Mouse (Mus musculus): ENCODE measurements around the gene Slc39a11.
"Not testable (repeated sequence)": the region's sequence is repeated elsewhere in the genome, so short reads cannot be mapped to it uniquely, and the experiment has no call there.

Slc39a11 gene

GRCm38 (mm10) chr11:113595144-113595543, 54.7 kb downstream of the Slc39a11 start:
- no peak for DNase-seq (ENCODE audit: low read depth)

- no peak for DNase-seq (ENCODE audit: low read depth)
Observed at GRCm38 (mm10) chr11:113588936-113589335, 60.9 kb downstream of the Slc39a11 start.

- DNase-seq (ENCODE audit: low read depth): no peak
Observed at GRCm38 (mm10) chr11:113586423-113586822, 63.5 kb downstream of the Slc39a11 start.

- DNase-seq (ENCODE audit: low read depth): no peak
Observed at GRCm38 (mm10) chr11:113583879-113584661, 65.8 kb downstream of the Slc39a11 start.

DNA sequence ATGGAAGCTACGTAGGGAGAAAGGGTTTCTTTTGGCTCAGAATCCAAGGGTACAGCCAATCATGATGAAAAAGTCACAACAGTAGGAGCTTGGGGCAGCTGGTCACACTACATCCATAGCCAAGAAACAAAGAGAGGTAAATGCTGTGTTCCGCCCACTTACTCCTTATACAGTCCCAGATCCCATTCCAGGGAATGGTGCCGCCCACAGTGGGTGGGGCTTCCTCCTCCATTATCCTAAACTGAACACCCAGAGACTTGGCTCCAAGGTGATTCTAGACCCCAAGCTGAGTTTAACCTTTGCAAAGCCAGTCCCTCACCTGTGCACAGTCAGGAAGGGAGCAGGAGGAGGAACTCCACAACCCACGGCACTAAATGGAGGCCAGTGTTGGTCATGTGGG, 72.7 kb downstream of the Slc39a11 start:
- DNase-seq (ENCODE audit: low read depth): no peak

GRCm38 (mm10) chr11:113572641-113573040, 77.2 kb downstream of the Slc39a11 start:
- no peak for DNase-seq (ENCODE audit: low read depth)

GRCm38 (mm10) chr11:113571616-113572015, 78.3 kb downstream of the Slc39a11 start:
- DNase-seq (ENCODE audit: low read depth): no peak

GRCm38 (mm10) chr11:113568999-113569398, 80.9 kb downstream of the Slc39a11 start:
- no peak for DNase-seq (ENCODE audit: low read depth)

DNA sequence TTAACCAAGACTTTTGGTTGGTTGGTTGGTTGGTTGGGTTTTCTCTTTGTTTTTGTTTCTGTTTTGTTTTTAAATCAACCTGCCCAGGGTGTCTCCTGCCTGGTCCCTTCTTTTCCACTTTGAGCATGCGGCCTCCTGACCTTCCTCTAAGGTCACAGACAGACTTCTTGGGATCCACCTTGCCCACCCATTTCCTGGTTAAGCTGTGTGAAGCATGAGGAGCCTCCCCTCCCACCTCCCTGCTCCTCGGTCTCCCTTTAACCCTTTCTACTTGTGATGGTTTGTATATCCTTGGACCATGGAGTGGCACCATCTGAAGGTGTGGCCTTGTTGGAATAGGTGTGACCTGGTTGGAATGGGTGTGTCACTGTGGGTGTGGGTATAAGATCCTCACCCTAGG, 82.0 kb downstream of the Slc39a11 start:
- DNase-seq (ENCODE audit: low read depth): not testable (repeated sequence)

DNA sequence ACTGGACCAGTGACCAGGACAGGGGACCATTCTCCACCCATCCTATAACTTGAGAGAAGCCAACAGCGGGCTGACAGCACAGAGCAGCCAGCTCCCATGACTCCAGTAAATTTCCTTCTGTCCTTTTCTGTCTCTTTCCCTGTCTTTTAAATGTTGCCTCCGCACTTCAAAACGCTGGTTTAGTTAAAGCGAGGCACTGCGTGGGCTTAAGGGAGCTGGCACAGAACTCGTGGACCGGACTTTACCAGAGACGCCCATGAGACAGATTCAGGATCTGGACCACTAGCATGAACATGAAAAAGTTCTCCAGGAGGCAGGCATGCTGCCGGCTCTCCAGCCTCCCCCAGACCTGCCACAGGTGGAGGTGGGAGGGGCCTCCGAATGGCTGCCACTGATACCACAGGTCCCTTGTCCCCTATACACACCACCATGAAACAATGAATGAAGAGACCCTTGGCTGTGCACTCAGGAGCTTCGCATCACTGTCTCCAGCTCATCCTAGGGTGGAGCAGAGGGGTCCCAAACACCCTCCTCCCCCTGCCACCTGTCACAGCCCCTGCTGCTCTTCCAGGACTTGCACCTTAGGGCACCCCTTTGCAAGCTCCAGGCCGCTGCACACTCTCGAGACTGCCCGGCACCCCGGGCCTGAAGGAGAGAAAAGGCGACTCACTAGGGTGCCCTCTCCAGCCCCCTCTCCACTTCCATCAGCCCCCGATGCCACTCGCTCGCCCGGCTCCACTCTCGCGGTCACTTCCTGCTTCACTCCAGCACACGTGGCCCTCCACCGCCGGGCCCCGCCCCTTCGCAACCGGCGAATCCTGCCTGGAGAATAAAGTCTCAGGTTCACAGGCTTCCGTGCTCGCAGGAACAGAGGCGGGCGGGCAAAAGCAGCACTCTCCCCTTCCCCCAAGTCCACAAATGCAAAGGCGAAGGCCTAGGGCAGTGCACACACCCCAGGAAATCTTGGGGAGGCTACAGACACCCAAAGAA, 84.6 kb downstream of the Slc39a11 start:
- DNase-seq (ENCODE audit: low read depth): peak; percentile 36

- no peak for DNase-seq (ENCODE audit: low read depth)
Observed at GRCm38 (mm10) chr11:113562326-113562725, 87.6 kb downstream of the Slc39a11 start.

GRCm38 (mm10) chr11:113560150-113560549, 89.7 kb downstream of the Slc39a11 start:
- DNase-seq (ENCODE audit: low read depth): no peak

- DNase-seq (ENCODE audit: low read depth): no peak
Observed at GRCm38 (mm10) chr11:113558505-113558904, 91.4 kb downstream of the Slc39a11 start.

DNA sequence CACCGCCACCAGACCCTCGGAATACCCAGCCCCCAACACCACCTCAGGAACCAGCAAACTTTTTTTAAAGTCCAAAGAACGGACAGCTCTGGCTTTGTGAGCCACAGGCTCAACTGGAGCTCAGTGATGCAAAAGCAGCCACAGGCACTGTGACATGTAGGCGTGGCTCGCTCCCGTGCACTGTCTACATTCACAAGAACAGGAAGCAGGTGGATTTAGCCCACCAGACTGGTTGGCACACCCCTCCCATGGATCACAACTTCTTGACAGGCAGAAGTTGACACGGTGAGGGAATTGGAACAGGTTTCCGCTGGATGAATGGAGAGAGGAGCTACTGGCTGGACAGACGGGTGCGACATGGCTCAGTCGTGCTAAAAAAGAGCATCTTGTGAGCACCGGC, 93.7 kb downstream of the Slc39a11 start:
- DNase-seq (ENCODE audit: low read depth): no peak

DNA sequence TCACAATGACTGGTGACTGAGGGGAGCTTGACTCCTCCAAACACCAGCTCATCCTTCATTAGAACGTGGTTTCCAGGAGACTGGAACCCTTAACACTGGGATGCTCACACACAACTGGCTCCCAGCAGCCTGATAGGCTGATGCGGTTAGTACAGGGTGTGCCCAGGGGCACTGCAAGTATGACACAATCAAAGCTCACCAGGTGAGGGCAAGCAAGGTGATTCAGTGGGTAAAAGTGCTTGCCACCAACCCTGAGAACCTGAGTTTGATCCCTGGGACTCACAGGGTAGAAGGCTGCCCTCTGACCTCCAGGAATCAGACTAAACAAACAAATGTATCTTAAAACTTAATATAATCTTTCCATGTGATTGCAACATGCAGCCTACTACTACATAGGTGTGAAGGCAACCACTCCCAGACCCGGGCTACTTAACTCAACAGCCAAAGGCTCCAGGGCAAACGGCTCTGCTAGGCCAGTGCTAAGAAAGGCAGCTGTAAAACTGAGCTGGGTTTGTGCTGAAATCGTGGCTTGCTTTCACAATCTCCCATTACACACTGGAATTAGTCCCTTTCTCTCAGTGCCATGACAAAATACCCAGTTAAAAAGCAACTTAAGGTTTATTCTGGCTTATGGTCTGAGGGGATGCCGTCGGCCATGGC, 95.0 kb downstream of the Slc39a11 start:
- no peak for DNase-seq (ENCODE audit: low read depth)

DNA sequence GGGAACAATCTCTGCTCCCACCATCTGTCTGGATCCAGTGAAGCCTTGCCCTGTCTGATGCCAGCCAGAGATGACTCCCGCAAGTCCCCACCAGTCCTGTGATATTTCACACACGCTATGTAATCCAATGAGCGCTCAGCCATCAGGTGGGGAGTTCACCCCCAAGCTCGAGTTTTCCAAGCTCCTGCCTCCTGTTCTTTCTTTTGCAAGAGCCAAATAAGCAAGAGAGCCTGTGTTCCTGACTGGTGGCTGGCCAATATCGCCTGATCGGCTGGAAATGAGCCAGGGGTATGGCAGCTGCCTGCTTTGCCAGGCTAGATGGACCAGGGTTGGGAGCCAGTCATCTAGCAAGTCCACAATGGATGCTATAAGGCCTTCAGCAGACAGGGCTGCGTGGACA, 95.7 kb downstream of the Slc39a11 start:
- no peak for DNase-seq (ENCODE audit: low read depth)

DNA sequence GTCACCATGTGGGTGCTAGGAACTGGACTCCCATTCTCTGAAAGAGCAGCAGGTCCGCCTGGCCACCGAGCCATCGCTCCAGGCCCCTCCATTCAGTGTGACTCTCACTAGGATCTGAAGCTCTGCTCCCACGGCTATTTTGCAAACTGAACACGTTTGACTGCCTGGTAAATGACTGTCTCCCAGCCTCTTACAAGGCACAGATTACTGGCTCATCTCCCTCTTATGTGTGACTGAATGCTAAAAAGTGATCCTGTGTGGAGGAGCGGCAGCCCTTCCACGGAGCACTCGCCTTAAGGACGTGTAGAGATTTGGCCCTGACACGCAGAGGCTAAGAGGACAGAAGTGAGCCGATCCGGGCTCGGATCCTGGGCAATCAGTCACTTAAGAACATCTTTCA, 96.3 kb downstream of the Slc39a11 start:
- no peak for DNase-seq (ENCODE audit: low read depth)

- no peak for DNase-seq (ENCODE audit: low read depth)
Observed at GRCm38 (mm10) chr11:113552539-113552938, 97.3 kb downstream of the Slc39a11 start.

DNA sequence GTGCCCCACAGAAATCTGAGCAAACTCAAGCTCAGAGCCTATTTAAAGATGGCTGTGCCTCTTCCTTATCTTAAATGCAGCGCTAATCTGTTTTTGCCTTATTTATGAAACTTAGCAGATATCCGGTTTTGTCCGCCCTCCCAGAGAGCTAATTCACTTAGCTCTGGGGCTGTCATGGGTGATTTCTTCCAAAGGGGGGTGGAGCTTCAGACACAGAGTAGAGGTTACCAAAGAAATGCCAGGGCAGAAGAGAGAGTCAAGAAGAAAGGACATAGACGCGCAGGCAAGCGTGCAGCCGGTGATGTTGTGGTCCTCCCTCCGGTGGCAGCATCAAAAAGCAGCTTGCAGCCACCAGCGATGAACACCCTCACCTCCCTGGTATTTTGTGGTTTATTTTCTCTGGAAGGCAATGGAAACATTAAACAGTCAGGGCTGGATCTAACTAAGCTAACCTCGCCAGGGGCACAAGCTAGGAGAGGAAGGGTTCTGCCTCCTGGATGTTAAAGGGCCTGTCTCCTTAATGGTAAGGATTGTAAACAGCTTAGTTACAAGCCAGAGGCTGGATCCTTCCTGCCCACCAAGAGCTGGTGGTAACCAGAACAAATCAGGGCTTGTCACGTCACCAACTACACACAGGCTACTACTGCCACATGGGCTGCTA, 103.5 kb downstream of the Slc39a11 start:
- peak; percentile 27 for DNase-seq (ENCODE audit: low read depth)

DNA sequence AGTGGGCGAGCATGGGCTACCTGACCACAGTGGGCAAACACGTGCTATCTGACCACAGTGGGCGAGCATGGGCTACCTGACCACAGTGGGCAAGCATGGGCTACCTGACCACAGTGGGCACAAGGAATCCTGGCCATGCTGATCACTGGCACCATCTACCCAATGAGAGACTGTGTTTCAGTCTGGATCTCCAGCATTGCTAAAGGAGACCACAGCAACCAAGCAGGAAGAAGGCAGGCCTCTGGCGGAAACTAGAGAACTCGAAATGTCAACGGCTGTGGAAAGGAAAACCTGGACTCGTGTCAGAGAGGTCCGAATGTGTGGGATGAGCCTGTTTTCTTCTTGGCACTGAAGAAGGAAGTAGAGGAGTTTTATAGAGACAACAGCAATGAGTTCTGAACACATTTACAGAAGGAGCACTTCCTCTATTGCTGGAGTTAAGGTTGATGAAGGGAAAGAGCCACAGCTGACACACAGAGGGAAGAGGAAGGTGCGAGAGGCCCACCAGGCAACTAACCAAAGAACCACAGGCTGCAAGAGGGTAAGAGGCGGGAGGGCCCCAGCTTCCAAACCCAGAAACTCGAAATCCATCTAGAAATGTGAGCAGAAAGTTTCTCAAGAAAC, 105.8 kb downstream of the Slc39a11 start:
- DNase-seq (ENCODE audit: low read depth): no peak

GRCm38 (mm10) chr11:113541073-113541472, 108.8 kb downstream of the Slc39a11 start:
- DNase-seq (ENCODE audit: low read depth): no peak

All from fibroblast of lung, adult 2 months (primary cell).